Mouse (Mus musculus): ENCODE measurements at regions not wholly inside any gene's neighbourhood (a gene's known extent, or its start where the extent isn't known, plus 50 kb on each side); places are given as distances from the start of the nearest gene placed in this dataset.

DNA sequence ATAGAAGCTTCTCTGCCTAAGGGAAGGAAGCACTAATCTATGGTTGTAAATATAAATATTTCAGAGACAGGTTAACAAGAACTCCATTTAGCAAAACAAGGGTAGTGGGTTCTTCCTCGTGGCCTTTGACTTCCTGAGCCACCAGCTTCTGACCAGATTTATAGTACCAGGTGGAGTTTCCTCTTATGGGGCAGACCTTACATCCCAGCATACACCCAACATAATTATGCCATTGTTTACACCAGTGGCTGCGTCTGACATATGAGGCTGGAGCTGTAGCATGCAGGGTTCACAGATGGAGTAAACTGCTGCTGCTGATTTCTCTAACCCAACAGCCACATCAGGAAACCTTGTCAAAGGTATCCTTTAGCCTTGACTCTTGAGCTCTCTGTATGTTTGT lies 75.5 kb downstream of the Trib2 start:
- DNase-seq (ENCODE audit: low read depth, low spot score) = no peak

- no peak for DNase-seq (ENCODE audit: low read depth, low spot score)
Measured at GRCm38 (mm10) chr12:15738989-15739388, 77.7 kb downstream of the Trib2 start.

GRCm38 (mm10) chr12:15731261-15731660 lies 85.5 kb downstream of the Trib2 start:
- peak; percentile 13 for DNase-seq (ENCODE audit: low read depth, low spot score)

DNA sequence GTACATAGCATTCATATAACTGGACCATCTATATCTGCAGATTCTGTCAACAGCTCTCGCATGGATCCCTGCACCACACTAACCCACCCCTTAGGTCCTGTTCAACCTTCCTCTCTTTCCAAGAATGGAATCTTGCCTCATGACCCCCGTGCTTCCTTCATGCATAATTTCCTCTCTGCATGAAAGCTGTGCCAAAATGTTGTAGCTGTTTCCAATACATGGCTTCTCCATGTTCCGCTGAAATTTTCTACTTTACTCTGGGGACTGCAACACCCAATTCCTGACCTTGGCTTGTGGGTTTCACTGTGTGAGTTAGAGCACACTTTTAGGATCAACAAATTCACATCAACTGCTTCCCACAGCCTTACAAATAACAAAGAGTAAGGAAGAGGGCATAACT lies 87.0 kb downstream of the Trib2 start:
- DNase-seq (ENCODE audit: low read depth, low spot score) = no peak

- DNase-seq (ENCODE audit: low read depth, low spot score) = no peak
Measured at GRCm38 (mm10) chr12:15723529-15723928, 93.2 kb downstream of the Trib2 start.

DNA sequence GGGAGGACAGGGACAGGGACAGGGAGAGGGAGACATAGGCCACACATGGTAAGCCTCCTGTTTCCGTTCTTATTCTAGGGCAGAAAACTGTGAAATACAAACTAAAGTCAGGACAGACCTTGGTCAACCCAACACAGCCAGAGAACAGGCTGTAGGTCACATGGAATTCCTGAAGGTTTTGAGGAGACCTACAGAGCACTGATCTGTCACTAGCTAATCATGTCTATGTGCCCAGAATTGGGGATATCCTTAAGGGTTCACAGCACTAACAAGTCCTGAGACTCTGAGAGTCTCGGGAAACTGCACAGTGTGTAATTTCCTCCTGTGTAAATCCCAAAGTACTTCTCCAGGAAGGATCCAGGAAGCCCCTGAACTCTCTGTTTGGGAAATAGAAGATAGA lies 94.6 kb downstream of the Trib2 start:
- no peak for DNase-seq (ENCODE audit: low read depth, low spot score)

GRCm38 (mm10) chr12:15720171-15720570 lies 96.6 kb downstream of the Trib2 start:
- DNase-seq (ENCODE audit: low read depth, low spot score) = no peak

DNA sequence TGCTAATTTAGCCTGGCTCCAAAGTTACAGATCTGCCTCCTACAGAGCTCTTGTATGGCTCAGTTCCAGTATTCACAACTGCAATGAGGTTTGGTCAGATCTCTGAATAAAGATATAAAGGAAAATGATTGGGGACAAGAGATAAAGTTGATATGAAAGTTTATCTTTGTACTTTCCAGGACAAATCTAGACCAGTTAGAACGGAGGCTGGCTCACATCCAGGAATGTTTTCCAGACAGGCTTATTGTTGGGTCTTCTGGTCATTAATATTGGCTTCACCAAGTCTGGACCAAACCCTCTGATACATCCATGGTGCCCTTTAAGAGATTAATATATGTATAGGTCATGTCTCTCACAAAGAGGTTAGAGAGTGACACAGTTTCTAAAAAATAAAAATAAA lies 97.9 kb downstream of the Trib2 start:
- DNase-seq (ENCODE audit: low read depth, low spot score) = no peak

DNA sequence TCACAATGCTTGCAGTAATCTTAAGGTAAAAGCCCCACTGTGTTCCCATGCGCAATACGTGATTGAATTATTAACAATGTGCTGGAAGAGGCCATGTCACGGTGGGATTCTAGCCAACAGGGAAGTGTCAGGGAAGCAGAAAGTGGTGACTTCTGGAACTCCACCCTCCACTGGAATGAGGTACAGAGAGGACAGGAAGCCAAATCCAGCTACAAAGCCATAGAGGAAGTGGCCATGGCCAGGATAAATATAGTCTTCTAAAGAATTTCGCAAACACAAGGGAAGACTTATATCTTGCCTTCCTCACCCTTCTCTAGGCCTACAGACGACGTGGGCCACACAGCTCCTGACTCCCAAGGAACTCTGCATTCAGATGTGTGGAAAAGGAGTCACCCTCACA lies 98.7 kb downstream of the Trib2 start:
- DNase-seq (ENCODE audit: low read depth, low spot score) = no peak

GRCm38 (mm10) chr12:15717342-15717741 lies 99.4 kb downstream of the Trib2 start:
- DNase-seq (ENCODE audit: low read depth, low spot score) = no peak

DNA sequence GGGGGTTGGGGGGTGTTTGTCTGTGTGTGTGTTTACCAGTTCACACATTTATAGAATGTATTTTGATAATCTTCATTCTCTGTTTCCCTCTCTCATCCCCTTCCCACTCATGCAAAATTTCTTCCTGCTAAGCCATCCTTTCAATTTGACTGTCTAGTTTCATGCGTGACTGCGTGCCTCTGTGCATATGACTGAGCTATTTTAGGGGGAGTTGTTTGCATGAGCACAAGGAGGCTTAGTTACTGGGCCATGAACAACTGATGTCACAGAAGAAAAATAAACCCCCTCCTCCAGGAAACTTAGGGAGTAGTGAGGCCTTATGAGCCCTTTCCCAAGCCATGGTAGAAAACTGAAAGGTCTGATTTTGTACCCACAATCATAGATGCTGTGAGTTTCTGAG lies 103.1 kb downstream of the Trib2 start:
- DNase-seq (ENCODE audit: low read depth, low spot score) = no peak

DNA sequence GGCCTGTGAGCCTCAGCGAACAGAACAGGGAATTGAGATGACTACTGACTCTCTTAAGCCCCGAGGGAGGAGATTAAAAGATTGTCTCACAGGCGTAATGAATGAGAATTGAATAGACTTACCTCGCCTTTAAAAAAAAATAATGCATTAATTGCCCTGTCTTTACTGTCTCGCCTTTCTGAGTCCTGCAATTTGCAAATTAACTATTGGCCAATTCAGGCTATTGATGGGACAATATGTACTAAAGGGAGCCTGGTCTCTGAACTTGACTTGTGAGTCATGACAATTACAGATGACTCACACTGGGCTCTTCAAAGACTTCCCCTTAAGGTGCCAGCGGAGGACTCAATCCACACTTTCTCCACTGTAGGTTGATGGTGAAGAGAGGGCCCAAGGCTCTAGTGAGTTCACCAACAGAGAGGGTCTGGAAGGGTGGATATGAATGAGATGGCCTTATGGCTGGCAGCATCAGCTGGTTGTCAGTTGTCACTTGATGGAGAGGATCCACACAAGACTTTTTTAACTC lies 109.1 kb downstream of the Trib2 start:
- no peak for DNase-seq (ENCODE audit: low read depth, low spot score)

- no peak for DNase-seq (ENCODE audit: low read depth, low spot score)
Measured at GRCm38 (mm10) chr12:15704412-15704811, 112.3 kb downstream of the Trib2 start.

GRCm38 (mm10) chr12:15702137-15702536 lies 114.6 kb downstream of the Trib2 start:
- DNase-seq (ENCODE audit: low read depth, low spot score) = no peak

- no peak for DNase-seq (ENCODE audit: low read depth, low spot score)
Measured at GRCm38 (mm10) chr12:15698829-15699228, 117.9 kb downstream of the Trib2 start.

GRCm38 (mm10) chr12:15698042-15698771 lies 118.5 kb downstream of the Trib2 start:
- no peak for DNase-seq (ENCODE audit: low read depth, low spot score)

DNA sequence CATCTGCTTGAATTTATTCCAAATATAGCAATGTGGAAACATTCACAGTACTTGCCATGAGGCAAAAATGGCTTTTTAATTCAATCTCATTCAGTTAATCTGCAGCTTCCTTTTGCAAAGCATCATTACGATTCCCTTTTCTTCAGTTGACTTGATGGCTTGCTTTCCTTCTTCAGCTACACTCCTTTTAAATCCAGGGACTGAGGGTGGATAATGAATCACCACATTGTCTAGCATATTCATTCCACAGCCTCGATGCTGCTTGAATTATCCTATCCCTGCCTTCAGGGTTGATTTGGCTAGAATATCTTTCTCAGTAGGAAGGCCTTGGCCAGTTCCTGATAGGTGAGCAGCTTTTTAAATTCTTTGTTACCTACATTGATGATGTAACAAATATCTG lies 128.4 kb downstream of the Trib2 start:
- no peak for DNase-seq (ENCODE audit: low read depth, low spot score)

- no peak for DNase-seq (ENCODE audit: low read depth, low spot score)
Measured at GRCm38 (mm10) chr12:15684311-15684710, 132.4 kb downstream of the Trib2 start.

DNA sequence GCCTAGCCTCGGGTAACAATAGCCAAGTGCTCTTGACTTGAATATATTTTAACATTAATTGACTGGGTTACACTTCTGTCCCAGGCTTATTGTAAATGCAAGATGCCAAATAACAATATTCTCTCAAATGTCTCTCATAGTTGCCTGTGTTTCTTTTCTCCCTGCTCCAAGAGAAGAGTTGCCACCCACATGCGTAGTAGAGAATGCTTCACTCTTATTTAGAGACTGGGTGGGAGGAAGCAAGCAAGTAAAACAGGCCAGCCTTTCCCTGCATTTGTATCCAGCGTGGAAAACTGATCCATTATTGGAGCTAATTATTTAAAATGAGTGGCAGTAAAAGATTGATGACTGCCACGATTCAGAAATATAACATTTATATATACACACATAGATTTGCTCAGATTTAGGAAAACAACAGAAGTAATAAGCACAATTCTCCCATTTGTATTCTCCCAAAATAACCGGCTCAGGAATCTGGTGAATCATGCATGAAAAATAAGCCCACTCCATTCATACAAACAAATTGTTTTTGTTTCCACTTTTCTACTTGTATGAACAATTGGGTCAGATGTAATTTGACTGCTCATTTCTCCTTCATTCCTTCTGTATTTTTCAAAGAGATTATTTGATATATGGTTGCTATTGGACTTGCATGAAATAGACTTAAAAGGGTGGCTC lies 134.9 kb downstream of the Trib2 start:
- no peak for DNase-seq (ENCODE audit: low read depth, low spot score)

GRCm38 (mm10) chr12:15676127-15676526 lies 140.6 kb downstream of the Trib2 start:
- no peak for DNase-seq (ENCODE audit: low read depth, low spot score)

GRCm38 (mm10) chr12:15659755-15660154 lies 157.0 kb downstream of the Trib2 start:
- DNase-seq (ENCODE audit: low read depth, low spot score) = no peak

- no peak for DNase-seq (ENCODE audit: low read depth, low spot score)
Measured at GRCm38 (mm10) chr12:15659332-15659731, 157.4 kb downstream of the Trib2 start.

- no peak for DNase-seq (ENCODE audit: low read depth, low spot score)
Measured at GRCm38 (mm10) chr12:15657748-15658251, 158.9 kb downstream of the Trib2 start.

Measured in retina, postnatal 7 days (tissue).